Mouse (Mus musculus): ENCODE results near the gene Urgcp. TPM values are rescaled to one million over a fixed set of nuclear protein-coding genes. Genes with fewer than 3 reads are reported as not detected.

The Urgcp gene
- polyA plus RNA-seq, 2 experiments = 3.5 to 4.7 TPM

- DNase-seq (ENCODE audit: low read depth in 3 of 3, low spot score in 3 of 3) = no peak
- WGBS (ENCODE audit: insufficient replicate concordance) = 33% methylated on average over 8 of the region's 8 CpGs
- Histone ChIP-seq H3K4me1 (replicated peaks; ENCODE audit: control insufficient read depth in 2 of 2, insufficient read depth in 2 of 2, low read length in 1 of 2) (peaks cover 0 to 4% of the 10 kb centered on the region in 2 experiments; a peak in 3 of 4 replicates), H3K27ac (no peak within 1 kb of the TSS), H3K36me3 (replicated peaks; ENCODE audit: control insufficient read depth, insufficient read depth, low read depth) (peaks cover 6% of the 10 kb centered on the region; the same call in 1 of the 2 replicates), H3K9me3 (ENCODE audit: control insufficient read depth, low read length) (no peaks in the 10 kb centered on the region), H3K9ac (replicated peaks) (no peak within 1 kb of the TSS), H3K4me3 (ENCODE audit: insufficient read depth in 1 of 2, low read depth in 2 of 2, low read length in 2 of 2) (no peak within 1 kb of the TSS), H3K4me2 (ENCODE audit: low read depth) (no peak within 1 kb of the TSS), H3K27me3 (ENCODE audit: control insufficient read depth, insufficient read depth, low read length) (no peaks in the 10 kb centered on the region)
- TF ChIP-seq CTCF (IDR thresholded peaks at IDR 0.05; ENCODE audit: low read depth) (no peak), EP300 (IDR thresholded peaks at IDR 0.05; ENCODE audit: low read depth) (no peak)
- no peak for ATAC-seq (ENCODE audit: insufficient read depth)
Observed at GRCm38 (mm10) chr11:5803551-5803981, 41.4 kb upstream of the Urgcp start, which contains the start of gene Pgam2. Gene Pgam2, minus strand, starts transcription at chr11:5803733.

GRCm38 (mm10) chr11:5802457-5803217 lies 40.5 kb upstream of the Urgcp start:
- no peak for TF ChIP-seq EP300 (IDR thresholded peaks at IDR 0.05; ENCODE audit: low read depth)
- TF ChIP-seq CTCF (IDR thresholded peaks at IDR 0.05; ENCODE audit: low read depth) = no peak
- Histone ChIP-seq H3K4me2 (ENCODE audit: low read depth) (no peak overlapping the region), H3K36me3 (replicated peaks; ENCODE audit: control insufficient read depth, insufficient read depth, low read depth) (peaks cover 13% of the 10 kb centered on the region; the same call in 1 of the 2 replicates), H3K27ac (no peak overlapping the region), H3K4me3 (ENCODE audit: insufficient read depth in 1 of 2, low read depth in 2 of 2, low read length in 2 of 2) (no peak overlapping the region), H3K4me1 (replicated peaks; ENCODE audit: control insufficient read depth in 2 of 2, insufficient read depth in 2 of 2, low read length in 1 of 2) (peaks cover 0 to 4% of the 10 kb centered on the region in 2 experiments; a peak in 3 of 4 replicates), H3K27me3 (ENCODE audit: control insufficient read depth, insufficient read depth, low read length) (no peaks in the 10 kb centered on the region), H3K9me3 (ENCODE audit: control insufficient read depth, low read length) (no peaks in the 10 kb centered on the region), H3K9ac (replicated peaks) (no peak overlapping the region)
- DNase-seq (ENCODE audit: low read depth in 3 of 3, low spot score in 3 of 3) = no peak
- WGBS (ENCODE audit: insufficient replicate concordance) = 55% methylated on average over 8 of the region's 8 CpGs
- ATAC-seq (ENCODE audit: insufficient read depth) = no peak

GRCm38 (mm10) chr11:5802005-5802404 lies 39.8 kb upstream of the Urgcp start:
- H3K27me3 ChIP-seq (ENCODE audit: control insufficient read depth, insufficient read depth, low read length) = no peaks in the 10 kb centered on the region
- H3K36me3 ChIP-seq (replicated peaks; ENCODE audit: control insufficient read depth, insufficient read depth, low read depth) = peaks cover 13% of the 10 kb centered on the region; the same call in 1 of the 2 replicates
- H3K4me2 ChIP-seq (ENCODE audit: low read depth) = no peak overlapping the region
- ATAC-seq (ENCODE audit: insufficient read depth) (0 out of 2 replicates have a peak, but pooled peaks have one; percentile 9), DNase-seq (ENCODE audit: low read depth in 3 of 3, low spot score in 3 of 3) (no peak)
- TF ChIP-seq EP300 (IDR thresholded peaks at IDR 0.05; ENCODE audit: low read depth) = no peak
- no peak for TF ChIP-seq CTCF (IDR thresholded peaks at IDR 0.05; ENCODE audit: low read depth)
- peaks cover 0 to 4% of the 10 kb centered on the region in 2 experiments; a peak in 3 of 4 replicates for H3K4me1 ChIP-seq (replicated peaks; ENCODE audit: control insufficient read depth in 2 of 2, insufficient read depth in 2 of 2, low read length in 1 of 2)
- H3K4me3 ChIP-seq (ENCODE audit: insufficient read depth in 1 of 2, low read depth in 2 of 2, low read length in 2 of 2) = no peak overlapping the region
- 67% methylated on average over 12 of the region's 12 CpGs for WGBS (ENCODE audit: insufficient replicate concordance)
- no peak overlapping the region for H3K9ac ChIP-seq (replicated peaks)
- H3K9me3 ChIP-seq (ENCODE audit: control insufficient read depth, low read length) = no peaks in the 10 kb centered on the region
- no peak overlapping the region for H3K27ac ChIP-seq

- DNase-seq (ENCODE audit: low read depth in 3 of 3, low spot score in 3 of 3) (no peak), ATAC-seq (ENCODE audit: insufficient read depth) (no peak)
- Histone ChIP-seq H3K4me2 (ENCODE audit: low read depth) (no peak overlapping the region), H3K27ac (no peak overlapping the region), H3K4me3 (ENCODE audit: insufficient read depth in 1 of 2, low read depth in 2 of 2, low read length in 2 of 2) (no peak overlapping the region), H3K9me3 (ENCODE audit: control insufficient read depth, low read length) (no peaks in the 10 kb centered on the region), H3K27me3 (ENCODE audit: control insufficient read depth, insufficient read depth, low read length) (no peaks in the 10 kb centered on the region), H3K36me3 (replicated peaks; ENCODE audit: control insufficient read depth, insufficient read depth, low read depth) (peaks cover 16% of the 10 kb centered on the region), H3K4me1 (replicated peaks; ENCODE audit: control insufficient read depth in 2 of 2, insufficient read depth in 2 of 2, low read length in 1 of 2) (peaks cover 0 to 4% of the 10 kb centered on the region in 2 experiments; a peak in 3 of 4 replicates), H3K9ac (replicated peaks) (no peak overlapping the region)
- WGBS (ENCODE audit: insufficient replicate concordance) = 84% methylated on average over 16 of the region's 16 CpGs
- TF ChIP-seq EP300 (IDR thresholded peaks at IDR 0.05; ENCODE audit: low read depth) (no peak), CTCF (IDR thresholded peaks at IDR 0.05; ENCODE audit: low read depth) (no peak)
Observed at GRCm38 (mm10) chr11:5801511-5801910, 39.3 kb upstream of the Urgcp start.
